Mouse (Mus musculus): ENCODE data around the gene Csad.
A peak's percentile ranks its signal among the peaks of the same experiment; 100 is the strongest.

Csad gene

DNA sequence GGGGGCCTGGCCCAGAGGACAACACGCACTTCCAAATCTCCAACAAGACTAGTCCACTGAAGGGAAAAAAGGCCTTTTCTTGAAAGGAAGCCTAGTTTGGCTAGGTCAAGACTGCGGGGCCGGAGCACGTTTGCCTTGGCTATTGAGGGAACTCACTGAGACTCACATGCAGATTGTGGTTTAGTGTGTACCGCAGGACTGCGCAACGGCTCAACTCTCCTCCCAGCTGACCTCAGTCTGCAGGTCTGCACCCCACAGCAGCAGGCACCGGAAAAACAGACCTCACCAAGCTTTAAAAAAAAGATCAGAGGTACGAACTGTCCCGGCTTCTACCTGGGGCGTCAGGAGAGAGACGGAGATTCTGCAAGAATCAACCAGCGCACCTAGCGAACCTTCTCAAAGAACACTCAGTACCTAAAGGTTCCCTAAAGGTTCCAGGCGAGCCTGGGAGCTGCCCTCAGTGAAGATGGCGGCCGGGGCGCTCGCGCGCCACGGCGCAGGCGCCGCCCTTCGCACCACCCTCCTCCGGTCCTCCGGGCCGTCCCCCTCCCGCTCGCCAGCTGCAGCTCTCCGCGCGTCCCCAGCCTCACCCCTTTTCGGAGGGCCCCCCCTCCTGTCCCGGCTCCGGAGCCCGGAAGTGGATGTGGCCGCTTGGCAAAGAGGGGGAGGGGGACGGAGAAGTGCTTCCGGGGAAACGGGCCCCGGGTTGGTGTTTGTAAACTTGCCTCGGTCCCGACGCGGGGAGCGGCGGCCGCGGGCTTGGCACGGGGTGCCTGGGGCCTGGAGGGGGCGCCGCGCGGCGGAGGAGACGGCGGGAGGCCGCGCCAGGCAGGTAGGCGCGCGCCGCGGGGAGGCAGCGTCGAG lies 1.3 kb downstream of the Csad start, which contains the start of gene Zfp740:
Gene Zfp740, plus strand, starts transcription at position 279 of the 864 bp plus-strand sequence.
- no peak for DNase-seq (ENCODE audit: extremely low read depth, low read depth, low spot score)

DNA sequence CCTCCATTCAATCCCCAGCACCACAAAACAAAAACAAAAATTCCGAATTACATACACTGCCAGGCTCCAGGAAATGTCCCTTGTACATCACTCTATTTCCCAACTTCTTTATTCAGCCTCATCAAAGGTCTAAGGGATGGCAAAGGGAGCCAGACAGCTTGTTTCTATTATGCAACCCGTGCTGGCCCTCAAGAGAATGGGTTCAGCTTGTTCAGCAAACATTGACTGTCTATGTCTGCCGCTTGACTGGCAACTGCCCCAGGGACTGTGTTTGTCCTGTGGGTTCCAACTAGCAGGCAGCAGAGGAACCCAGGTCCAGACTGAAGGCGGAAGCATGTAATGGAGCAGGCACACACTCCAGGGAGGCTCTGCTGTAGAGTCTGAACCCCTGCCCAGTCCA lies 5.7 kb downstream of the Csad start:
- peak; percentile 78 for DNase-seq (ENCODE audit: extremely low read depth, low read depth, low spot score)

DNA sequence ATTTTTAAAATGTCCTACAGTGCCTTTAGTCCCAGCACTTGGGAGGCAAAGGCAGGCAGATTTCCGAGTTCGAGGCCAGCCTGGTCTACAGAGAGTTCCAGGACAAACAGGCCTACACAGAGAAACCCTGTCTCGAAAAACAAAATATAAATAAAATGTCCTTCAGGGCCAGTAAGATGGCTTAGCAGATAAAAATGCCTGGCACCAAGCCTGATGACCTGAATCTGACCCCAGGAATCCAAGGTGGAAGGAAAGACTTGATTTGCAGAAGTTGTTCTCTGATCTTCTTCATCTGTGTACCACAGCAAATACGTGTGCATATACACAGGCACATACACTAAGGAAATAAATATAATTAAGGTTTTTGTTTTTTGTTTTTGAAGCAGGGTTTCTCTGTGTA lies 9.2 kb downstream of the Csad start:
- no peak for DNase-seq (ENCODE audit: extremely low read depth, low read depth, low spot score)

DNA sequence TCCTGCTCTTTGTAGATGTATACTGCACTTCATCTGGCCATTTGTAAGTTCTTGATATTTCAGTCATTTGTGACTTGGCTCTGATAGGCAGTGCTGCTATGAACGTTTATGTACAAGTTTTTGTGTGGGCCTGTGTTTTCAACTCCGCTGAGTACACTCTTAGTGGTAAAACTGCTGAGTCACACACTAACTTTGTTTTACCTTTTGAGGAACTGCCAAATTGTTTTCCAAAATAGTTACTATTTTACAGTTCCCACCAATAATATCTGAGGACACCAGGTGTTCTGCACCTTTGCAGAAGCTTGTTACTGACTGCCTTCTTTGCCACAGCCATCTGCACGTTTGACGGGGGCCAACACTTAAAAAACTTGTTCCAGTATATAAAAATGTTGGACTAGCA lies 10.1 kb downstream of the Csad start:
- no peak for DNase-seq (ENCODE audit: extremely low read depth, low read depth, low spot score)

DNA sequence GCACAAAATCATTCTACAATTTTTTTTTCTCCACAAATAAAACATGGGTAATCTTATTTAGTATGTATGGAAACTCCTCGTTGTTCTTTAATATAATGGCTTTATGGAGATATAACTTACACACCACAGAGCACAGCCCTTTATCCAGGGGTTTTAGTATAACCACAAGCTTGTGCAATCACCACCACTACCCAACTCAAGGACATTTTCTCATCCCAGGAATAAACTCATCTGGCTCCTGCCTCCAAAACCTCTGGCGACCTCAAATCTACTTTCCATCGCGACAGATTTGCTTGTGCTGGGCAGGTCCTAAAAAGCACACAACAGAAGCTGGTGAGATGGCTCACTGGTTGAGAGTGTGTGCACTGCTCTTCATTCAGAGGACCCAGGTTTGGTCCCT lies 10.9 kb downstream of the Csad start:
- no peak for DNase-seq (ENCODE audit: extremely low read depth, low read depth, low spot score)

DNA sequence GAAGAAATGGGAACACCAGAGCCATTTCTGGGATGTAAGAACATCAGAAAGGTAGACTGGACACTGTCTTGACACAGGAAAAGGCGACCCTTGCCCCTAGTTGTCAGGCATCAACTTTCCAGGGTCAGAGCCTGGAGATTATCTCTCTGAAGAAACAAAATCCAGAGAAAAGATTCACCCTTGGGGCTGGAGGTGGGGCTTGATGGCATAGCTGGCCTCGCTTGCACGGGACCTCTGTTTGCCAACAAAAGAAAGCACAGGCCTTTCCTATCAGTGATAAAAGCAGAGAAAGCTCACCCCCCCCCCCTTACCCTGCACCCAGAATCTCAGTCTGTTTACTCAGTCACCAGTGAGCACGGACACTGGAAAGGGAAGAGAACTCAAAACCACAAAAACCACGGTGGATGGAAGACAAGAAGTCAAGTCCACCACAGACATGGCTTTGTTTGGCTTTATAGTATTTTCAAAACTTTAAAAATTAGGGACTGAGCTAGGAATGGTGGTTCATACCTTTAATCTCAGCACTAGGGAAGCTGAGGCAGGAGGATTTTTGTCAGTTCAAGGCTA lies 11.6 kb downstream of the Csad start:
- no peak for DNase-seq (ENCODE audit: extremely low read depth, low read depth, low spot score)

DNA sequence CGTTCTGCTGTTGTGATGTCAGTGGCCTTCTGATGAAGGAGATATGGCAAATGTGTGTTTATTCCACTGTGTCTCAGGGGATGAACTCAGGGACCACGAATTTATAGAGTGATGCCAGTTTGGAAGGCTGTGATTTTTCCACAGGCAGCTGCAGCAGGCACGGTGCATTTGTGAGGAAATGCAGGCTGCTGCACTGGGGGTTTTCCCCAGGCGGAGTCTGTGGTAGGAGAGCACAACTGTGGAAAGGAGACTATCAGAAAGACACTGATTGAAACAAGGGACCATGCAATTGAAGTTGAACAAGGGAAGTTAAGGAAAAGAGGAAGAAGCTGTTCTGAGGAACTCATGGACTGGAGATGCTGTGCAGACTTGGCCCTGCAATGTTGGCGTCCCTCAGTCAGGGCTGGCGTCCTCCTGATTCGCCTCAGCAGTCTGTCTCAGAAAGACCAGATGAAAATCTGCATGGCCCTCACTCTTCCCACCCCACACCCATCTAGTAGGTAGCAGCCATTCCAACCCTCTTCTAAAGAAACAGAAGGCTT lies 12.2 kb downstream of the Csad start:
- DNase-seq (ENCODE audit: extremely low read depth, low read depth, low spot score): no peak

DNA sequence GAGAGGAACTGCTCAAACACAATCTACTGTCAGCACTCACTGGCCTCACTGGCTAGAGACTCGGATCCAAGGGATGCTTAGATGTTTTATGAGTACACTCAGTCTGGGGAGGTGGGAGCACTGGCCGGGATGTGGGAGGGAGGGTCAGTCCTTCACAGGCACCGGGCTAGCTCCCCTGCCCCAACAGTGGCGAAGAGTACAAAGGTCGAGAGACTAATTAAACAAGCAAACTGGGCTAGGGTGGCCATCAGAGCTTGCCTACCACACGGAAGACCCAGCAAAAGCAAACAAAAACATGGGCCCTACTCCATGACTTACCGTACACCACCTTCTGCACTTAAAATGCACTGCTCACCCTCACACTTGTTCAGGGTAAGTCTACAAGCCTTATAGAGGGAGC lies 12.8 kb downstream of the Csad start:
- DNase-seq (ENCODE audit: extremely low read depth, low read depth, low spot score): no peak

DNA sequence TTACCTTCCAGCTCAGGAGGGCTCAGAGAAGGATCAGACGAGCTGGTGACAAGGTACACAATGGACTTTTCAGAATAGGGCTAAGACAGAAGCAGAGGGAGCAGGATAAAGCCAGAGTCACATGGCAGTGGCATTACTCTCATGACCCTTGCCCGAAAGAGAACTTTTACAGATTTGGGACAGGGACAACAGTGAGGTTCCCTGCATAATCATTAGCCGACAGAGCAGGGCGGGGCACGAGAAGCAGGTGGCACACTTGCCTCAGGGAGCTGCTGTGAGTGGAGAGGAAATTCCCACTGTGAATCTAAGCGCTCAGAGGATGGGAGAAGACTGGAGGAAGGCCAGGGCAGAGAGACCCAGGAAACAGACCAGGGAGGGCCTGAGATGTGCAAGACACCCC lies 15.6 kb downstream of the Csad start:
- no peak for DNase-seq (ENCODE audit: extremely low read depth, low read depth, low spot score)

DNA sequence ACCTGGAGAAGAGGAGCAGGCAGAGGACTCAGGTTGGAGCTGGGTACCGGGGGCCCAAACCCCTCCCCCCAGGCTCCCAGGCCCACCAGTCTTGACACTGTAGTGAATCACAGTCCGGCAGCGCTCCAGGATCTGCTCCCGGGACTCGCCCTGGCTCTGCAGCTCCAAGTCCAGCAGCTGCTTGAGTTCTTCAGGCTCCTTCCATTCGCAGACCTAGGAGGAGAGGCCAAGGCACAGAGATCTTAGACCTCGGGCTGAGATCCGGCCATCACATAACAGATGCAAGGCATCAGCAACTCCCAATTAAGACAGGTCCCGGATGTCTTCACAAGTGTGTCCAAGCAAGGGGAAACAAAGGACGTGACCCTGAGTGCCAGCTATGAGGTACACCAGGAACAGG lies 16.4 kb downstream of the Csad start:
- DNase-seq (ENCODE audit: extremely low read depth, low read depth, low spot score): no peak

DNA sequence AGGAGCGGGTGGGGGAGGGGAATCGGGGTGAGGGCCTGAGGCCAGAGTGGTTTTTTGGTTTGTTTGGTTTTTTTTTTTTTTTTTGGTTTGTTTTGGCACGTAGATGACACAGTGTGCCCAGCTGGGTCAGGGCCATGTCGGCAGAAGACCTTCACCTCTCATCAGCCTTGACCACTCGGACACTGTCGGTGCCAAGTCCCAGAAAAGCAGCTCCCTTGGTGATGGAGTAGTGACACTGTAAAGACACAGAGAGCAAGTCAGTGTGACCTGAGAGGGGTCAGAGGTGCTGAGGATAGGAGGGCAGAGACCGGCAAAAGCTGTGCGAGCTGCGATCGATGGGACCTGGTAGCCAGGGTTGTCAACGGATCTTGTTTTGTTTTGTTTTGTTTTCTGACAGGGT lies 18.3 kb downstream of the Csad start:
- no peak for DNase-seq (ENCODE audit: extremely low read depth, low read depth, low spot score)

DNA sequence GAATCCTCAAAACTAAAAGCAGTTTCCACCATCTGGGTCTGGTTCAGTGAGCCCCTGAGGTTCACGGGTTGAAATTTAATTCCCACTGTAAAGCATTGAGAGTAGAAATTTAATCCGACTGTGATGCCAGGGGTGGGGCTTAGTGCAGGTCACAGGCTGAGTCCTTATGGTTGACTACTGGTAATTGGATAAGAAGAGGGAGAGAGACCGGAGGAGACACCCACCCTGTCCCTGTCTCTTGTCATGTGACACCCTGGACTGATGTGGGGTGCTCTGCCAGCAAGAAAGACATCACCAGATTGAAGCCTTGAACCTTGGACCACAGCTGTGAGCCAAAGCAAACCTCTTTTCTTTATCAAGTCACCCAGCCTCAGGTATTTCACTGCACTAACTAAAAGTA lies 21.4 kb downstream of the Csad start:
- no peak for DNase-seq (ENCODE audit: extremely low read depth, low read depth, low spot score)

DNA sequence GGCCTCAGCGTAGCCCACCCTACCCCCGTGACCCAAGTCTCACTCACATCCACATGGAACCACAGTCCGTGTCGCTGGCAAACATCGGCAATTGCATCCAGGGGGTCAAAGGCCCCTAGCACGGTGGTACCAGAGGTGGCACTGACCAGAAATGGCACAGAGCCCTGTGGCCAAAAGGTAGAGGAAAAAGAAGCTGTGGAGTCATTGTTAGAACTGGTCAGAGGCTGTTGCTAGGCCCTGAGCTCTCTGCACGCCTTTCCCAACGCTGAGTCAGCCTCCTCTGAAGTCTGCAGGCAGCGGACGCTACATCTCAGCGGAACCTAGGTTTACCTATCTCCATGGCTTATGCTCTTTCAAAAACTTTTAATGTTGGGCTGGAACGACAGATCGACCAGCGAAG lies 24.6 kb downstream of the Csad start:
- no peak for DNase-seq (ENCODE audit: extremely low read depth, low read depth, low spot score)

DNA sequence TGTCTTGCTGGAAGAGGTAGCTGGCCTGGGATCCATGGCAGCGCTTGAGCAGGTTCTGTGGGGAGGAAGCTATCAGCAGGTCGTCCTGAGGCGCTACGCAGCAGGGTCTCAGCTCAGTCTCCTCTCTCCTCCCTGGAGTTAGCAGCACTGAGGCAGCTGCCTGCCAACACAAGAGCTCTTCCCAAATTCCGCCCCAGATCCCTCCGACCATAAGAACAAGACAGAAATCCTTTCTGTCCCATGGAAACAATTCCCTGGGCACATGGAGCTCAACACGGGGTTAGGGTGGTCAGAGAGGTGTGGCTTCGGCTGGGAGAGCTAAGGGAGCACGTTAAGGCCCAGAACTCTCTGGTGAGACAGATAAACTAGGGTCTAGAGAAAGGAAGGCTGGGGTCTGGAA lies 25.4 kb downstream of the Csad start:
- DNase-seq (ENCODE audit: extremely low read depth, low read depth, low spot score): no peak

DNA sequence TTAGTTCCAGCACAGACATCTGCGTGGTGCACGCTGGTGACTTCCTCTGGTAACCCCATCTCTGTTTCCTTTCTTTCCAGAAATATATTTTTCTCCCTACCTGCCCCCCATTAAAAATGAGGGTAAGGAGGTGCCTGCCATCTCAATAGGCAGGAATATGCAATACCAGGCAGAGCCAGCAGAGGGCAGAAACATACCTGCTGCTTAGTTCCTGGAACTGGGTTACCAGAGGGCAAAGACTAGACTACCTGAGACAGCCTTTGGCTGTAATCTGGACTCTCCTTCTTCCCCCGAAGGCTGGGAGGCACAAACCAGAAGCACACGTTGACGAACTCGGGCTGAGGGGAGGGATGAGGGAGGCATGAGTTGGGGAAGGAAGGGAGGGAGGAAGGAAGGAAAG lies 26.2 kb downstream of the Csad start:
- no peak for DNase-seq (ENCODE audit: extremely low read depth, low read depth, low spot score)

DNA sequence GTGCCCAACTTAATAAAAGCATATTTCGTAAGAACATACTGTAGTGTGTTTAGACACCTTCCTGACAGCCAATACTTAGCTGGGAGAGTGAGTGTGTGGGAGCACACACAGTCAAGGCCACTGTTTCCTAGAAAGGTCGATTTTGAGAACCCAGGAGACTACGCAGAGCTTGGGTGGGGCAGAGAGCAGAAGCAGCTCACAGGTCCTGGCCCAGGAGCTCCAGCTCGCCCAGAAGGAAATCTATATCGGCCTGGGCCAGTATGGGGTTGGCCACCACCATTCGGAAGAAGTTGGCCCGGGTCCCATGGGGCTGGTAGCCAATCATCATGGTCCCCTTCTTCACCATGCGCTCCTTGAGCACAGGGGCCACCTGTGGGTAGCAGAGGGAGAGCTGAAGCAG lies 27.1 kb downstream of the Csad start:
- no peak for DNase-seq (ENCODE audit: extremely low read depth, low read depth, low spot score)

DNA sequence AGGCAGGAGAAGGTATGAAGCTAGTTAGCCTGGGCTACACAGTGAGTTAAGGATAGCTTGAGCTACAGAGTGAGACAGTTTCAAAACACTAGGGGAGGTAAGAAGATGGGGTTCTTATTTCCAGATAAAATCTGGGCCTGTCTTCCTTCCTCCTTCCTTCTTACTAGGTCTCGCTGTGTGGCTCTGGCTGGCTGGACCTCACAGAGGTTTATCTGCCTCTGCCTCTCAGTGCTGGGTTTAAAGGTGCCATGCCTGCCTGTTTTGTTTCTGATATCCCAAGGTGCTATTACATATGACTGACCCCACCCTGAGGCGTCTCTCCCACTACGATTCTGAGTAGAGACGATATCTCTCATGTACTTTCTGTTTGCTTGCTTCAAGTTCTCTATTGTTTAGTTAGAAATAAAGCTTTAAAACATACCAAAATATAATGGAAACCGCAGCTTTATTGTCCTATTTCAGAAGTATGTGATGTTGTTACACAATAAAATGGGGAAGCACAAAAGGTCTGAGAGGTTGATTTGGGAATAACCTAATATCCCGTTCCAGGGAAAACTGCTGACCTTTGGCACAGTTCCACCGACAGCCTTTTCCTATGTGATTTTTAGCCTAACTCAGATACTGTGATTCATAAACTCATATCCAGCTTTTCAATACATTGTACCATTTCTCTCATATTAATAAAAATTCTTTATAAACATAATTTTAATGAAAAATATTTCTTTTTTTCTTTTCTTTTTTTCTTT lies 27.8 kb downstream of the Csad start:
- no peak for DNase-seq (ENCODE audit: extremely low read depth, low read depth, low spot score)

DNA sequence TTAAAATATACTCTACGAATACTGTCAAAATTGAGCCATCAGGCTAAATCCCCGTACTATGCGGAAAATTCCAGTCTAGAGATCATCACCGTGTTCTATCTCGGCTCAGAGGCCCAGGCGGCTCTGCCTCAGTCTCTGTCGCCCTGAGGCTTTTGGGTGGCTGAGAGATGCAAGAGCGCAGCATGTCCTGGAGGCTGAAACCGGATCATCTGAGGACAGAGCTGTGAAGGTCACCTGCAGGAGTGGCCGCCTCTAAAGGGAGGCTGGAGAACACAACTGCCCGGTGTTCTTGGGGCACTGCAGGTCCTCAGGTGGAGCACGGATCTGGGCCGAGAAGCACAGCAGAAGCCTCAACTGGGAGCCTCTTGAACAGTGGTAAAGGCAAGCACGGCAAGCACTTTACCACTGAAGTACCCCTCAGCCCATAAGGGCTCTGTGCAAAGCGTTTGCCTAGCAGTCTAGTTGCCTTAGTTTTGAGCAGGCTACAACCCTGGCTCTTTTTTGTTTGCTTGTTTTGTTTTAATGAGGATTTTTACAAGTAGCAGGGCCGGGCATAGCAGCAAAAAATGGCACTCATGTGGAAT lies 28.7 kb downstream of the Csad start:
- DNase-seq (ENCODE audit: extremely low read depth, low read depth, low spot score): no peak

DNA sequence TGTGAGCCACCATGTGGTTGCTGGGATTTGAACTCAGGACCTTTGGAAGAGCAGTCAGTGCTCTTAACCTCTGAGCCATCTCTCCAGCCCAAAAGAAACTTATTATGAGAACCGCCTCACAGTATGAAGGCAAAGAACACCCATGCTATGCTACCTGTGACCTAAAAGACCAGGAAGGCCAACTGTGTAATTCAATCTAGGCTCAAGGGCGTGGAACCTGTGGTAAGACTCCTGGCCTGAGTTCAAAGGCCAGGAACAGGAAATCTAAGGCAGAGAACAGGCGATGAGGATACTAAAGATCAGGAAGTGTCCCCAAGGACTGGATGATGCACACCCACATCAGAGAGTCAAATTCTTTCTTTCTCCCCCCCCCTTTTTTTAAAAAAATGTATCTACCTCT lies 30.9 kb downstream of the Csad start:
- peak; percentile 50 for DNase-seq (ENCODE audit: extremely low read depth, low read depth, low spot score)

DNA sequence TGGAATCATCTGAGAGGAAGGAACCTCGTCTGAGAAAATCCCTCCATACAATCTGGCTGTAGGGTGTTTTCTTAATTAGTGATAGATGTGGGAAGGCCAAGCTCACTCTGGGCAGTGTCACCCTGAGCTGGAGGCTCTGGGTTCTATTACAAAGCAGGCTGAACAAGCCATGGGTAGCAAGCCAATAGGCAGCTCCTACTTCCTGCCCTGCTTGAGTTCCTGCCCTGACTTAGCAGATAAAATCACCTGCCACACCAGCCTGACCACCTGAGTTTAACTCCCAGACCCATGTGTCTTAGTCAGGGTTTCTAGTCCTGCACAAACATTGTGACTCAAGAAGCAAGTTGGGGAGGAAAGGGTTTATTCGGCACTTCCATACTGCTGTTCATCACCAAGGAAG lies 35.5 kb downstream of the Csad start:
- DNase-seq (ENCODE audit: extremely low read depth, low read depth, low spot score): no peak

DNA sequence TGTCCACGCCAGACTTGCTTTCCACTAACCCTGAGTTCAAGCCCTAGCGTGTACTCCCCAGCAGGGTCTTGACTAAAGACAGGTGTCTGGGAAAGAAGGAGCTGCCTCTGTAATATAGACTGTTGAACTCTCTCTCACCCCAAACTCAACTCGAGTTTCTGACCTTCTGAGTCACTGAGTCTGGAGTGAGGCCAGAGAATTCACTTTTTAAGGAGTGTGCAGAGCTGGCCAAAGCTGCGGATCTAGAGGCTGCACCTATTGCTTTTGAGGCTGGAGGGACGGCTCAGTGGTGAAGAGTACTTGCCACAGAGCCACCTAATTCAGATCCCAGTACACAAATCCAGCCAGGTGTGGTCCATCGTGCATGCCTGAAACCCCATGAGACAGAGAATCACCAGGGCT lies 36.9 kb downstream of the Csad start:
- no peak for DNase-seq (ENCODE audit: extremely low read depth, low read depth, low spot score)
